Mouse (Mus musculus) heart, embryonic 12.5 days (tissue): Measurements from ENCODE around the gene Serpinh1. TPM values are rescaled to one million over a fixed set of nuclear protein-coding genes. Genes with fewer than 3 reads are reported as not detected.

Source experiments
- ATAC-seq: fragments of 200-750 bp; cut with Nextera tagmentation; 2 replicates; pipeline ENCODE4 v1.8.0; 2017; ENCODE audit warnings: moderate TSS enrichment, moderate library complexity; ENCODE audit not compliant: insufficient number of reproducible peaks, low FRiP score
- H3K27ac ChIP-seq: fragments of 300-500 bp; sonication (generic); 2 replicates; pipeline ENCODE4 v1.5.1; 2016; ENCODE audit warnings: mild to moderate bottlenecking, moderate library complexity; ENCODE audit not compliant: poor library complexity, severe bottlenecking
- H3K27me3 ChIP-seq: fragments of 300-500 bp; sonication (generic); replicated peaks from 2 replicates; pipeline ENCODE4 v1.6.1; 2016; ENCODE audit warnings: mild to moderate bottlenecking, moderate library complexity
- H3K36me3 ChIP-seq: fragments of 300-500 bp; sonication (generic); 2 replicates; pipeline ENCODE4 v1.6.1; 2016; ENCODE audit warnings: mild to moderate bottlenecking, moderate library complexity
- H3K4me1 ChIP-seq: fragments of 300-500 bp; sonication (generic); replicated peaks from 2 replicates; pipeline ENCODE4 v1.6.1; 2016; ENCODE audit warnings: mild to moderate bottlenecking
- H3K4me2 ChIP-seq: fragments of 300-500 bp; sonication (generic); 2 replicates; pipeline ENCODE4 v1.6.1; 2016; ENCODE audit warnings: mild to moderate bottlenecking, moderate library complexity
- H3K4me3 ChIP-seq: fragments of 300-500 bp; sonication (generic); 2 replicates; pipeline ENCODE4 v1.5.1; 2016; ENCODE audit warnings: mild to moderate bottlenecking
- H3K9ac ChIP-seq: fragments of 300-500 bp; sonication (generic); 2 replicates; pipeline ENCODE4 v1.6.1; 2016; ENCODE audit warnings: mild to moderate bottlenecking, moderate library complexity
- H3K9me3 ChIP-seq: fragments of 300-500 bp; sonication (generic); replicated peaks from 2 replicates; pipeline ENCODE4 v1.6.1; 2016; ENCODE audit warnings: mild to moderate bottlenecking, moderate library complexity
- WGBS: fragments of 180-500 bp; shearing (Covaris S2); methylation state at CpG from one replicate; pipeline ENCODE4 v1.1.7; 2016; 5-methylcytosine and 5-hydroxymethylcytosine counted together
- polyA plus RNA-seq: library from polyadenylated mRNA; unstranded; fragments of >200 nt; fragmentation: Nextera tagmentation; extraction: Ambion mirVana; gene quantifications from 2 replicates; pipeline ENCODE4 v1.2.1, GENCODE M21; 2016

The Serpinh1 gene
- polyA plus RNA-seq, 1 experiment from 2014 or later, result 1,316 TPM

DNA sequence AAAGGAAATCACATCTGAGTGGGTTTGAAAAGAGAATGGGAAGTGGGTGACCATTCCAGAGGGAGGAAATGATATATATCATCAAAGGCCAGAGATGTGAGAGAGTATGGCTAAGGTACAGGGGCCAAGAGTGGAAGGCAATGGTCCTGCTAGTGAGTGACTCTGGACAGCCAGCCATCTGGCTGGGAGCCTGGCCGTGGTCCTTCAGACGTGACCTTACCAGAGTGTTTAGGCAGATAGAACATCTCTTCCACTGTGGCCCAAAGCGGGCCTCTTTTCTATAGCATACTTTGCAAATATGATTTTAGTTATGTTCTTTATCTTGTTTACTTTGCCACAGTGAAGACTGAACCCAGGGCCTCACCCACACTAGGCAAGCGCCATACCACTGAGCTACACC, 47.4 kb downstream of the Serpinh1 start:
- Histone ChIP-seq H3K9ac (no peak overlapping the region), H3K4me3 (no peak overlapping the region), H3K36me3 (no peaks in the 10 kb centered on the region), H3K4me1 (peaks cover 41% of the 10 kb centered on the region), H3K27ac (no peak overlapping the region), H3K9me3 (no peaks in the 10 kb centered on the region), H3K27me3 (no peaks in the 10 kb centered on the region), H3K4me2 (no peak overlapping the region)
- WGBS, result 84% methylated on average over 4 of the region's 4 CpGs
- no peak for ATAC-seq

DNA sequence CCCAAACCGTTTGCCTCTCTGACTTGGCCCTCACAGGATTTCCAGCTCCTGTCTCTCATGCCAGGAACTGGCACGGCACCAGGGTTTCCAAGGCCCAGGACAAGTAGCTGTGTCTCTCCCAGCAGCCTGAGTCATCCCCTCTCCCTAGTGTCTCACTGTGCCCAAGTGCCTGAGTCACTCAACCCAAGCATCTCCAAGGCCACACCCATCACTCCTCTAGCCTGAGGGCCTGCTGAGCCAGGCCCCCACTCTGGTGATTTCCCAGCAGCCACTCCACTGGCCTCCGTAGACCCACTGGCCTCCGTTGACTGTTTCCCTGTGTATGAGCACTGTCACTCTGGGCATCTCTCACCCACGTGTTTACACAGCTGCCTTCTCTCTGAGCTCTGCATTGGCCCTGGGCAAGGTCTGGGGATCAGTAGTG, 48.1 kb downstream of the Serpinh1 start:
- no peak overlapping the region for H3K9ac ChIP-seq
- H3K4me2 ChIP-seq, result no peak overlapping the region
- no peak overlapping the region for H3K4me3 ChIP-seq
- no peak for ATAC-seq
- WGBS, result 59% methylated on average over 5 of the region's 5 CpGs
- H3K4me1 ChIP-seq, result peaks cover 41% of the 10 kb centered on the region
- H3K27ac ChIP-seq, result no peak overlapping the region
- no peaks in the 10 kb centered on the region for H3K36me3 ChIP-seq
- no peaks in the 10 kb centered on the region for H3K9me3 ChIP-seq
- no peaks in the 10 kb centered on the region for H3K27me3 ChIP-seq

DNA sequence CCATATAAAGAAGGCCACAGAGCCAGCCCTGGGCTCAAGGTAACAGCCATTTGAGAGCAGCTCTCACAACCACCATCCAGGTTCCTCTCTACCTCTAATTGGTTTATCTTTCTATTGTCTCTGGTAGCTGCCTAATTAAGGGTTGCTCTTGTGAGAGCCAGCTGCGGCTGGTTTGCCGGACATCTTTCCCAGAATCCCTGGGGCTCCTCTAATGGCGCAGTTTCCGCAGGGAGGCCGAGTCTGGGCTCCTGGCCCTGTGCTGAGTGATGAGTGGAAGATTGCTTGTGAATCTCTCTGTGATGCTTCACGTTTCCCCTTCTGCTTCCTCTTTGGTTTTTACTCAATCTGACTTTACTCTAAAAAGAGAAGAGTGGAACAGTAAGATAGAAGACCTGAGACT, 49.0 kb downstream of the Serpinh1 start:
- Histone ChIP-seq H3K4me3 (no peak overlapping the region), H3K9me3 (no peaks in the 10 kb centered on the region), H3K9ac (no peak overlapping the region), H3K27ac (no peak overlapping the region), H3K27me3 (no peaks in the 10 kb centered on the region), H3K4me1 (peaks cover 41% of the 10 kb centered on the region), H3K4me2 (no peak overlapping the region), H3K36me3 (no peaks in the 10 kb centered on the region)
- 54% methylated on average over 6 of the region's 6 CpGs for WGBS
- no peak for ATAC-seq

DNA sequence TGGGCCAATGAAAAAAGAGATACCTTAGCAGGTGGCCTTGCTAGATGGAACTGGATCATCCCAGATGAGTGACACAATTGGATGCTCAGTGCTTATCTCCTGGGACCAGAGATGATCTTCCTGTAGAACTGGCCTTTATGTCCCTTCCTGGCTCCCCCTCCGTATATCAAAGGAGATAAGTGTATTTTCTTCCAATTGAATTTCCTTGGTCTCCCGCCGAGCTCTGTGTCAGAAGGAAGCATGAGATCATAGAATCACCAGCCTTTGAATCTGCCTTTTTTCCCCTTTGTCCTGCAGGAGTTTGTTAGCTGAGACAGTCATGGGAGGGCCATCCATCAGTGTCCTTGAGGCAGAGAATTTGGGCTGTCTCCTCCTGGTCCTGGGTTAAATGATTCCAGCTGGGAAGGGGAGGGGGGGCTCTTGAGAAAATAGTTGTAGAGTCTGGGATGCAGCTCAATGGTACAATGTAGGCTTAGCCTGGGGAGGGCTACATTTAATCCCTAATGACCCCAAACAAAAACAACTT, 52.3 kb downstream of the Serpinh1 start:
- H3K4me1 ChIP-seq, result peaks cover 23% of the 10 kb centered on the region
- H3K27me3 ChIP-seq, result no peaks in the 10 kb centered on the region
- WGBS, result 32% methylated on average over 3 of the region's 3 CpGs
- H3K4me2 ChIP-seq, result no peak overlapping the region
- H3K36me3 ChIP-seq, result no peaks in the 10 kb centered on the region
- ATAC-seq, result no peak
- no peak overlapping the region for H3K9ac ChIP-seq
- no peak overlapping the region for H3K27ac ChIP-seq
- no peak overlapping the region for H3K4me3 ChIP-seq
- H3K9me3 ChIP-seq, result no peaks in the 10 kb centered on the region

Other genes with a start within 250 kb of the Serpinh1 start
- gene Uvrag, start 212.1 kb downstream of the Serpinh1 start, polyA plus RNA-seq, result 18.8 and 19.6 TPM in 2 replicates
- 10.0 and 10.3 TPM in 2 replicates for gene Dgat2, start 170.5 kb downstream of the Serpinh1 start, polyA plus RNA-seq
- gene Mogat2, start 114.6 kb downstream of the Serpinh1 start, polyA plus RNA-seq, result 2.5 and 3.1 TPM in 2 replicates
- gene Map6, start 85.8 kb downstream of the Serpinh1 start, polyA plus RNA-seq, result 3.0 and 3.4 TPM in 2 replicates
- 28.5 and 28.8 TPM in 2 replicates for gene Gdpd5, start 28.2 kb upstream of the Serpinh1 start, polyA plus RNA-seq
- 0.85 and 1.3 TPM in 2 replicates for gene Klhl35, start 112.8 kb upstream of the Serpinh1 start, polyA plus RNA-seq
- 459 and 490 TPM in 2 replicates for gene Rps3, start 130.5 kb upstream of the Serpinh1 start, polyA plus RNA-seq
- gene Arrb1, start 182.2 kb upstream of the Serpinh1 start, polyA plus RNA-seq, result 13.4 and 14.5 TPM in 2 replicates